Mouse (Mus musculus) MEL (cell line): Measurements from ENCODE around the gene Ncor1. TPM values are rescaled to one million over a fixed set of nuclear protein-coding genes. Genes with fewer than 3 reads are reported as not detected.
A peak's percentile ranks its signal among the peaks of the same experiment; 100 is the strongest.

ENCODE experiments used
- DNase-seq: peaks from one replicate; pipeline ENCODE4 v3.0.0; 2011; ENCODE audit warnings: low read depth, low spot score
- H3K27ac ChIP-seq: 2 replicates; pipeline ENCODE4 v1.5.1; 2012; ENCODE audit warnings: low read depth, mild to moderate bottlenecking, control low read depth, low read length, moderate library complexity; ENCODE audit not compliant: control insufficient read depth
- H3K27me3 ChIP-seq, 2 experiments: fragments of 150-350 bp in 1 of 2; sonication (generic) in 1 of 2; 2 replicates each; pipeline ENCODE4 v1.6.1; 2012; ENCODE audit warnings: low read length in 2 of 2, mild to moderate bottlenecking in 2 of 2, improper control_type of control experiment in 1 of 2, moderate library complexity in 1 of 2; ENCODE audit not compliant: insufficient read depth in 2 of 2, control insufficient read depth in 1 of 2
- H3K36me3 ChIP-seq, 2 experiments: 2 replicates each; pipeline ENCODE4 v1.6.1; 2012 to 2014; ENCODE audit warnings: low read length in 2 of 2, improper control_type of control experiment in 1 of 2, inconsistent platforms in 1 of 2, mild to moderate bottlenecking in 1 of 2; ENCODE audit not compliant: insufficient read depth in 2 of 2, control insufficient read depth in 1 of 2
- H3K4me1 ChIP-seq, 2 experiments: fragments of 150-350 bp in 1 of 2; sonication (generic) in 1 of 2; 2 replicates each; pipeline ENCODE4 v1.6.1; 2012; ENCODE audit warnings: low read length in 2 of 2, improper control_type of control experiment in 1 of 2, mild to moderate bottlenecking in 1 of 2; ENCODE audit not compliant: insufficient read depth in 2 of 2, control insufficient read depth in 1 of 2
- H3K4me3 ChIP-seq, 2 experiments: fragments of 150-350 bp in 1 of 2; sonication (generic) in 1 of 2; 2 replicates each; pipeline ENCODE4 v1.5.1; 2012; ENCODE audit warnings: low read depth in 2 of 2, low read length in 2 of 2, mild to moderate bottlenecking in 2 of 2, moderate library complexity in 2 of 2, control low read depth in 1 of 2, improper control_type of control experiment in 1 of 2; ENCODE audit not compliant: control insufficient read depth in 1 of 2, insufficient read depth in 1 of 2
- H3K79me2 ChIP-seq: 2 replicates; pipeline ENCODE4 v1.6.1; 2012; ENCODE audit warnings: mild to moderate bottlenecking, low read length, moderate library complexity; ENCODE audit not compliant: control insufficient read depth, poor library complexity, insufficient read depth
- H3K9ac ChIP-seq: 2 replicates; pipeline ENCODE4 v1.6.1; 2012; ENCODE audit warnings: low read depth, mild to moderate bottlenecking, control low read depth, low read length, moderate library complexity; ENCODE audit not compliant: control insufficient read depth, poor library complexity, severe bottlenecking
- H3K9me3 ChIP-seq: fragments of 150-350 bp; sonication (generic); replicated peaks from 2 replicates; pipeline ENCODE4 v1.6.1; 2012; ENCODE audit warnings: mild to moderate bottlenecking, low read length, improper control_type of control experiment, moderate library complexity; ENCODE audit not compliant: insufficient read depth
- BHLHE40 ChIP-seq: IDR thresholded peaks from 2 replicates; pipeline ENCODE4 v1.6.1; 2012; ENCODE audit warnings: low read depth, mild to moderate bottlenecking, inconsistent platforms, low read length, improper control_type of control experiment, borderline replicate concordance
- CHD1 ChIP-seq: IDR thresholded peaks from 2 replicates; pipeline ENCODE4 v1.6.1; 2012; ENCODE audit warnings: low read depth, mild to moderate bottlenecking, inconsistent platforms, low read length, improper control_type of control experiment
- CHD2 ChIP-seq: IDR thresholded peaks from 2 replicates; pipeline ENCODE4 v1.6.1; 2011; ENCODE audit warnings: low read length, improper control_type of control experiment
- CTCF ChIP-seq, 3 experiments: IDR thresholded peaks in 2 of 3; conservative IDR thresholded peaks in 1 of 3; 2 replicates each; pipeline ENCODE4 v1.5.1; 2011 to 2012; ENCODE audit warnings: low read length in 3 of 3, low read depth in 2 of 3, mild to moderate bottlenecking in 2 of 3, improper control_type of control experiment in 1 of 3, inconsistent platforms in 1 of 3, mixed read lengths in 1 of 3, moderate library complexity in 1 of 3; ENCODE audit not compliant: control insufficient read depth in 1 of 3, insufficient read depth in 1 of 3, poor library complexity in 1 of 3, severe bottlenecking in 1 of 3
- E2F4 ChIP-seq: IDR thresholded peaks from 2 replicates; pipeline ENCODE4 v1.6.1; 2011; ENCODE audit warnings: low read depth, low read length, improper control_type of control experiment, borderline replicate concordance
- ELF1 ChIP-seq: IDR thresholded peaks from 2 replicates; pipeline ENCODE4 v1.6.1; 2014; ENCODE audit warnings: low read depth, mild to moderate bottlenecking, inconsistent platforms, low read length, improper control_type of control experiment, moderate library complexity
- ETS1 ChIP-seq: IDR thresholded peaks from 2 replicates; pipeline ENCODE4 v1.6.1; 2012; ENCODE audit warnings: low read depth, mild to moderate bottlenecking, inconsistent platforms, low read length, improper control_type of control experiment, moderate library complexity
- GABPA ChIP-seq: IDR thresholded peaks from 2 replicates; pipeline ENCODE4 v1.6.1; 2012; ENCODE audit warnings: low read depth, mild to moderate bottlenecking, inconsistent platforms, low read length, improper control_type of control experiment, moderate library complexity
- GATA1 ChIP-seq: IDR thresholded peaks from 2 replicates; pipeline ENCODE4 v1.6.1; 2011; ENCODE audit warnings: low read depth, low read length, improper control_type of control experiment
- HCFC1 ChIP-seq: IDR thresholded peaks from 2 replicates; pipeline ENCODE4 v1.6.1; 2012; ENCODE audit warnings: low read depth, mild to moderate bottlenecking, inconsistent platforms, low read length, improper control_type of control experiment, moderate library complexity
- JUND ChIP-seq: IDR thresholded peaks from 2 replicates; pipeline ENCODE4 v1.6.1; 2011; ENCODE audit warnings: low read depth, mild to moderate bottlenecking, improper control_type of control experiment, low read length
- KAT2A ChIP-seq: conservative IDR thresholded peaks from 2 replicates; pipeline ENCODE4 v1.6.1; 2012; ENCODE audit warnings: low read depth, low read length, improper control_type of control experiment, inconsistent platforms
- MAFK ChIP-seq: IDR thresholded peaks from 2 replicates; pipeline ENCODE4 v1.6.1; 2011; ENCODE audit warnings: low read depth, mild to moderate bottlenecking, low read length, improper control_type of control experiment, borderline replicate concordance
- MAZ ChIP-seq: IDR thresholded peaks from 2 replicates; pipeline ENCODE4 v1.6.1; 2012; ENCODE audit warnings: low read depth, mild to moderate bottlenecking, inconsistent platforms, low read length, improper control_type of control experiment
- MEF2A ChIP-seq: IDR thresholded peaks from 2 replicates; pipeline ENCODE4 v1.6.1; 2014; ENCODE audit warnings: low read depth, mild to moderate bottlenecking, inconsistent platforms, low read length, improper control_type of control experiment; ENCODE audit not compliant: poor library complexity, insufficient replicate concordance, severe bottlenecking; ENCODE audit errors: extremely low read depth
- MXI1 ChIP-seq: IDR thresholded peaks from 2 replicates; pipeline ENCODE4 v1.6.1; 2011; ENCODE audit warnings: mild to moderate bottlenecking, low read depth, low read length, improper control_type of control experiment
- MYB ChIP-seq: IDR thresholded peaks from 2 replicates; pipeline ENCODE4 v1.6.1; 2011; ENCODE audit warnings: mild to moderate bottlenecking, low read depth, low read length, improper control_type of control experiment
- MYC ChIP-seq: IDR thresholded peaks from 2 replicates; pipeline ENCODE4 v1.6.1; 2011; ENCODE audit warnings: low read depth, mild to moderate bottlenecking, low read length, improper control_type of control experiment, moderate library complexity
- NELFE ChIP-seq: IDR thresholded peaks from 2 replicates; pipeline ENCODE4 v1.6.1; 2011; ENCODE audit warnings: low read depth, low read length, improper control_type of control experiment
- NRF1 ChIP-seq: IDR thresholded peaks from 2 replicates; pipeline ENCODE4 v1.6.1; 2014; ENCODE audit warnings: low read depth, mild to moderate bottlenecking, inconsistent platforms, low read length, improper control_type of control experiment, moderate library complexity; ENCODE audit not compliant: poor library complexity, insufficient read depth, severe bottlenecking
- POLR2AphosphoS2 ChIP-seq: IDR thresholded peaks from 2 replicates; pipeline ENCODE4 v1.6.1; 2011; ENCODE audit warnings: low read length, improper control_type of control experiment
- RAD21 ChIP-seq: IDR thresholded peaks from 2 replicates; pipeline ENCODE4 v1.6.1; 2011; ENCODE audit warnings: mild to moderate bottlenecking, low read depth, low read length, improper control_type of control experiment
- RCOR1 ChIP-seq: IDR thresholded peaks from 2 replicates; pipeline ENCODE4 v1.6.1; 2012; ENCODE audit warnings: low read depth, mild to moderate bottlenecking, inconsistent platforms, low read length, improper control_type of control experiment
- SIN3A ChIP-seq: IDR thresholded peaks from 2 replicates; pipeline ENCODE4 v1.6.1; 2012; ENCODE audit warnings: low read length, improper control_type of control experiment, inconsistent platforms
- SMC3 ChIP-seq: IDR thresholded peaks from 2 replicates; pipeline ENCODE4 v1.6.1; 2011; ENCODE audit warnings: low read depth, low read length, improper control_type of control experiment
- TAL1 ChIP-seq: IDR thresholded peaks from 2 replicates; pipeline ENCODE4 v1.6.1; 2012; ENCODE audit warnings: mild to moderate bottlenecking, inconsistent platforms, low read length, moderate library complexity, mixed read lengths
- TBP ChIP-seq: IDR thresholded peaks from 2 replicates; pipeline ENCODE4 v1.8.0; 2011; ENCODE audit warnings: low read depth, low read length, improper control_type of control experiment
- TCF12 ChIP-seq: IDR thresholded peaks from 2 replicates; pipeline ENCODE4 v1.6.1; 2014; ENCODE audit warnings: low read depth, mild to moderate bottlenecking, inconsistent platforms, low read length, improper control_type of control experiment, moderate library complexity
- UBTF ChIP-seq: IDR thresholded peaks from 2 replicates; pipeline ENCODE4 v1.6.1; 2012; ENCODE audit warnings: low read depth, mild to moderate bottlenecking, inconsistent platforms, low read length, improper control_type of control experiment, moderate library complexity, borderline replicate concordance; ENCODE audit not compliant: insufficient read depth
- USF1 ChIP-seq: IDR thresholded peaks from 2 replicates; pipeline ENCODE4 v1.6.1; 2014; ENCODE audit warnings: low read depth, mild to moderate bottlenecking, inconsistent platforms, low read length, improper control_type of control experiment, moderate library complexity
- USF2 ChIP-seq, 2 experiments: IDR thresholded peaks; 2 replicates each; pipeline ENCODE4 v1.6.1; 2011 to 2012; ENCODE audit warnings: improper control_type of control experiment in 2 of 2, low read length in 2 of 2, borderline replicate concordance in 1 of 2, inconsistent platforms in 1 of 2, low read depth in 1 of 2, mild to moderate bottlenecking in 1 of 2; ENCODE audit not compliant: insufficient read depth in 1 of 2
- ZC3H11A ChIP-seq: IDR thresholded peaks from 2 replicates; pipeline ENCODE4 v1.6.1; 2012; ENCODE audit warnings: low read depth, mild to moderate bottlenecking, inconsistent platforms, low read length, improper control_type of control experiment
- ZMIZ1 ChIP-seq: IDR thresholded peaks from 2 replicates; pipeline ENCODE4 v1.6.1; 2012; ENCODE audit warnings: low read depth, mild to moderate bottlenecking, inconsistent platforms, low read length, improper control_type of control experiment, moderate library complexity
- ZNF384 ChIP-seq: IDR thresholded peaks from 2 replicates; pipeline ENCODE4 v1.6.1; 2012; ENCODE audit warnings: low read depth, mild to moderate bottlenecking, inconsistent platforms, low read length, improper control_type of control experiment
- polyA plus RNA-seq, 2 experiments: library from polyadenylated mRNA; stranded (reverse) in 1 of 2; unstranded in 1 of 2; fragments of >175 nt in 1 of 2; fragments of >200 nt in 1 of 2; gene quantifications; 2 replicates each; pipeline versions ENCODE4 v1.2.1 to v1.2.4; 2012; ENCODE audit warnings: low replicate concordance in 2 of 2, low read depth in 1 of 2; ENCODE audit not compliant: insufficient read length in 2 of 2, insufficient read depth in 1 of 2, missing spikeins in 1 of 2
- total RNA-seq: library from RNA; depleted of rRNA; stranded (reverse); fragments of 300-350 nt; gene quantifications from 2 replicates; pipeline ENCODE4 v1.2.3, GENCODE M21; 2012

Gene Ncor1
- total and polyA plus RNA-seq, 3 experiments = 71.8 to 250 (median 188) TPM

DNA sequence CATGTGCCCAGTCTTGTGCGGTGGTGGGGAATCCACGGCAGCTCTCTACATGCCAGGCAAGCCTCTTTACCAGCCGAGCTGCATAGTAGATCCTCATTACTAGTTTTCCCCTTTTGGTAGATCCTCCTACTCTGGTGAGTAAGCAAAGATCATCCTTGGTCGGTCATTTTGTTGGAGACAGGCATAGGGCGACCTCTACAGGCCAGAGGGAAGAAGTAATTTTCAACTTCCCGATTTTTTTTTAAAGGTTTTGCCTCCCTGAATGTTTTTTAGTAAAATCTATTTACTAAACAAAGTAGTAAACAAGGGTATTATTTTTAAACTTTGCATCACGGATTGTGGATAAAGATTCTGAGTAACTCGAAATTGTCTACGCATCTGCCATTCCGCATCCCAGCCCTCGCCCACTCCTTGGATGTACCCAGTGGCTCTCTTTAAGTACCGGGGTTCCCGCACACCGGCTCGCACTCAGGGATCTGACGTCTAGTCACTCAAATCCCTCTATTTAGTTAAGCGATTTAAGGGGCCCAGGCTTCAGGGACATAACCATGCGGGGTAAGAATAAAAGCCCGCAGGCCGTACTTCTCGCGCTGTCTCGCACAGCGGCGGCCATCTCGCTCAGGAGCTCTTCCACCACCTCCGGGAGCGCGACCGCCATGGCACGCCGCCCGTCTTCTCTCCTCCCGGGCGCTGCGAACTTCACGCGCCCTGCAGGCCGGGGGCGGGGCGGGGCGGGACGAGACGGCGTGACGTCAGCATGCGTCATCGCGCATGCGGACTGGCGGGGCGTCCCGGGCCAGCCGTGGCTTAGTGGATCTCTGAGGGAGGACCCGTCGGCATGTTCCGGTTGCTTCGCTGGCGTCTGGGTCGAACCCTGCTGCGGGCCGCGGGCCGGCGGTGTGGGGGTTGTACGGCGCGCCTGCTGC, 177.4 kb downstream of the Ncor1 start, which contains the start of the genes Zswim7 and Ttc19:
Gene Zswim7 (minus strand): TSS at position 701 of the 926 bp plus-strand sequence.
Gene Ttc19 (plus strand): TSS at position 799 of the 926 bp plus-strand sequence.
- Histone ChIP-seq H3K9me3 (no peaks in the 10 kb centered on the region), H3K79me2 (peaks cover 8% of the 10 kb centered on the region), H3K4me1 (peaks cover 3 to 8% of the 10 kb centered on the region in 2 experiments; a peak in 3 of 4 replicates), H3K27me3 (no peaks in the 10 kb centered on the region), H3K4me3 (peak within 1 kb of the TSS; percentile 84 to 92), H3K36me3 (peaks cover 0 to 14% of the 10 kb centered on the region in 2 experiments; a peak in 3 of 4 replicates), H3K9ac (peak within 1 kb of the TSS; percentile 97), H3K27ac (peak within 1 kb of the TSS; percentile 91)
- DNase-seq = peak; percentile 97
- TF ChIP-seq TCF12 = peak; percentile 79
- peak; percentile 96 for TF ChIP-seq ZNF384
- TF ChIP-seq CHD2 = no peak
- peak; percentile 52; the same call in 1 of the 2 replicates for TF ChIP-seq ETS1
- peak; percentile 99 for TF ChIP-seq RAD21
- TF ChIP-seq ZMIZ1 = peak; percentile 98
- peak; percentile 98 for TF ChIP-seq NELFE
- 0 out of 2 replicates have a peak, but pooled peaks have one; percentile 47 for TF ChIP-seq ELF1
- no peak for TF ChIP-seq MEF2A
- TF ChIP-seq MXI1 = peak; percentile 89
- TF ChIP-seq MYB = no peak
- no peak; the same call in 1 of the 2 replicates for TF ChIP-seq KAT2A
- peak; percentile 90; the same call in 1 of the 2 replicates for TF ChIP-seq UBTF
- TF ChIP-seq USF1 = no peak
- peak; percentile 72; the same call in 1 of the 2 replicates for TF ChIP-seq TBP
- TF ChIP-seq RCOR1 = 0 out of 2 replicates have a peak, but pooled peaks have one; percentile 11
- peak; percentile 33 for TF ChIP-seq GATA1
- TF ChIP-seq ZC3H11A = peak; percentile 94
- no peak for TF ChIP-seq TAL1
- TF ChIP-seq JUND = no peak
- TF ChIP-seq CTCF (IDR thresholded peaks at IDR 0.05 in 2 of 3, conservative IDR thresholded peaks at IDR 0.05 in 1 of 3; ENCODE audit: control insufficient read depth in 1 of 3, insufficient read depth in 1 of 3, low read depth in 2 of 3, low read length in 3 of 3, poor library complexity in 1 of 3, severe bottlenecking in 1 of 3) = peak in 2 of 3 experiments; percentile 68 to 76; a peak in 5 of 6 replicates
- TF ChIP-seq POLR2AphosphoS2 = peak; percentile 94
- TF ChIP-seq GABPA = no peak; the same call in 1 of the 2 replicates
- no peak for TF ChIP-seq BHLHE40
- TF ChIP-seq CHD1 = peak; percentile 68; the same call in 1 of the 2 replicates
- TF ChIP-seq HCFC1 = peak; percentile 74
- TF ChIP-seq USF2 (IDR thresholded peaks at IDR 0.05; ENCODE audit: borderline replicate concordance in 1 of 2, insufficient read depth in 1 of 2, low read depth in 1 of 2, low read length in 2 of 2) = no peak
- TF ChIP-seq MAZ = peak; percentile 45
- TF ChIP-seq SMC3 = peak; percentile 88
- TF ChIP-seq E2F4 = no peak
- TF ChIP-seq MYC = peak; percentile 80
- no peak for TF ChIP-seq MAFK
- peak; percentile 88 for TF ChIP-seq SIN3A
- TF ChIP-seq NRF1 = peak; percentile 86
